Mouse (Mus musculus) midbrain, embryonic 10.5 days (tissue): ENCODE results near the gene Adam10. TPM values are rescaled to one million over a fixed set of nuclear protein-coding genes. Genes with fewer than 3 reads are reported as not detected.

Experiments used
- DNase-seq: peaks from one replicate; pipeline ENCODE4 v3.0.0-alpha.2; 2017; ENCODE audit warnings: low spot score
- H3K27ac ChIP-seq: fragments of 300-500 bp; sonication (generic); replicated peaks from 2 replicates; pipeline ENCODE4 v1.5.1; 2016; ENCODE audit warnings: mild to moderate bottlenecking
- H3K27me3 ChIP-seq: fragments of 300-500 bp; sonication (generic); 2 replicates; pipeline ENCODE4 v1.6.1; 2016; ENCODE audit warnings: low read depth, mild to moderate bottlenecking; ENCODE audit not compliant: poor library complexity, severe bottlenecking
- H3K36me3 ChIP-seq: fragments of 300-500 bp; sonication (generic); 2 replicates; pipeline ENCODE4 v1.6.1; 2016; ENCODE audit warnings: mild to moderate bottlenecking, moderate library complexity
- H3K4me1 ChIP-seq: fragments of 300-500 bp; sonication (generic); 2 replicates; pipeline ENCODE4 v1.6.1; 2016
- H3K4me3 ChIP-seq: fragments of 300-500 bp; sonication (generic); 2 replicates; pipeline ENCODE4 v1.5.1; 2016; ENCODE audit warnings: mild to moderate bottlenecking, moderate library complexity
- H3K9me3 ChIP-seq: fragments of 300-500 bp; sonication (generic); replicated peaks from 2 replicates; pipeline ENCODE4 v1.6.1; 2016; ENCODE audit warnings: mild to moderate bottlenecking
- WGBS: fragments of 180-500 bp; shearing (Covaris S2); methylation state at CpG from one replicate; pipeline ENCODE4 v1.1.7; 2016; 5-methylcytosine and 5-hydroxymethylcytosine counted together
- microRNA-seq: library from miRNA; unstranded; fragments of <30 nt; microRNA quantifications from one replicate; pipeline ENCODE4, GENCODE M21; 2017
- polyA plus RNA-seq: library from polyadenylated mRNA; unstranded; fragments of >200 nt; fragmentation: Nextera tagmentation; extraction: Ambion mirVana; gene quantifications from 2 replicates; pipeline ENCODE4 v1.2.1, GENCODE M21; 2016

Adam10 gene
- polyA plus RNA-seq, 1 experiment from 2014 or later = 66.2 TPM

DNA sequence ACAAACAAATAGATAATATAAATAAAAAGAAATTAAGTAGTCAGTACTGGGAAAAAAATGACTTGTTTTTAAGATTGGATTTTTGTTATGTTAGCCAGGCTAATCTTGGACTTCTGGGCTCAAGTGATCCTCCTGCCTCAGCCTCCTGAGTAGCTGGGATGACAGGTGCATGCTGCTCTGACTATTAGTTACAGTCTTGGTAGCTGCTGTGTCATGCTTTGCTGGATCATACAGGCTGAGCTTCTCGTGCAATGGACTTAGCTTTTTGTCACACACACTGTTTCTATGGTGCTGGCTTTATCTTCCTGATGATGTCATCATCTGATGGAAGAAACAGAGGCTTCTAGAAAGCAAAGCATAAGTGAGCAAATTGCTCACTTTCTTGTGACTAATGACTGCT lies 127.3 kb downstream of the Adam10 start:
- DNase-seq = no peak
- Histone ChIP-seq H3K4me1 (peaks cover 26% of the 10 kb centered on the region), H3K9me3 (no peaks in the 10 kb centered on the region), H3K27ac (no peak overlapping the region), H3K27me3 (no peaks in the 10 kb centered on the region), H3K36me3 (no peaks in the 10 kb centered on the region), H3K4me3 (no peak overlapping the region)
- WGBS = 83% methylated on average over 1 of the region's 1 CpGs

DNA sequence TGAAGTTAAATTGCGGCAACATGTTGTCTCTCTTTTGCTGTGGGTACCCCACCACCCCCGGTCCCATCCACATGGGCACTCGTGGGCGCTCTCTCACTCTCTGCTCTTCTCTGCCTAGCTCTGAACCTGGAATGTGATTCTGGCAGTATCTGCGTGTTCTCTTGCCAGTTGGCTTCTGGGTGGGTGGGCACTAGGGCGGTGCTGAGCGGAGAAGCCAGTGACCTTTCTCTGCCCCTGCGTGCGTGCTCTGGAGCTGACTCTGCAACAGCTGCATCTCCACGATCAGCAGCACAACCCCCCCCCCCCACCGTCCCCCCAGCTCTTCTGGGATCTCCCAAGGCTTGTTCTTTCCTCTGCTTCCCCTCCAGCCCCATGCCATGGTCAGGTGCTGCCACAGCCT lies 128.9 kb downstream of the Adam10 start:
- WGBS = 78% methylated on average over 11 of the region's 11 CpGs
- H3K27ac ChIP-seq = peak overlapping the region; percentile 28; the same call in 1 of the 2 replicates

GRCm38 (mm10) chr9:70812551-70812950 lies 133.8 kb downstream of the Adam10 start:
- Histone ChIP-seq H3K9me3 (no peaks in the 10 kb centered on the region), H3K27ac (no peak overlapping the region), H3K36me3 (no peaks in the 10 kb centered on the region), H3K4me1 (peaks cover 35% of the 10 kb centered on the region), H3K4me3 (no peak overlapping the region), H3K27me3 (no peaks in the 10 kb centered on the region)
- 95% methylated on average over 12 of the region's 12 CpGs for WGBS
- DNase-seq = no peak

More for the DNA sequence above, 128.9 kb downstream of the Adam10 start:
- no peak overlapping the region for H3K4me3 ChIP-seq
- H3K36me3 ChIP-seq = no peaks in the 10 kb centered on the region
- H3K4me1 ChIP-seq = peaks cover 20% of the 10 kb centered on the region
- no peaks in the 10 kb centered on the region for H3K27me3 ChIP-seq
- no peak for DNase-seq
- H3K9me3 ChIP-seq = no peaks in the 10 kb centered on the region

DNA sequence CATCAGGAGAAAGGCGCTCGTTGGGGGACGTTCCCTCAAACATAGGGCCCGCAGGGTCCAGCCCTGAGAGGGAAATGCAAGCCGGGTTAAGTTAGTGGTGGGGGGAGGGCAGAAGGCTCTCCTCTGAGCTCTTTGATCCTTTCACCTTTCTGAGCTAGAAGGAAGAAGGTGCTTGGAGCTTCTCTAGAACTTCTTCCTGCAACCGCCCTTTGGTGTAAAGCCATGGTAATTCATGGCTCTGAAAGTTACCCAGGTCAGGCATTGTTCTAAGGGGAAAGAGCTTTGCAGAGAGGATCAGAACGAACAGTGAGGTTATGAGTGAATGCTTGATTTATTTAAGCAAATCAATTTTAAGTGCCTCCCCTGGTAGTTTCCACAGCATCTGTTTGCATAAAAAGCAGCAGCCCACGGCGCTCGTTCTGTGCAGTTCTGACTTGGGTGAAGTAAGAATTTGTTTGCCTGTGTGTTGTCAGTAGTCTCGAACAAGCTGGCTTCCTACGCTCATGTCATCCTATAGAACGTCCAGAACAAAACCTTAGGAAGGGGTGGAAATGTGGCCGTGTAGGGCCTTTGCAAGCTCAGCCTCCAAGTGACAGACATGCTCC lies 138.0 kb downstream of the Adam10 start:
- H3K27me3 ChIP-seq = no peaks in the 10 kb centered on the region
- WGBS = 74% methylated on average over 14 of the region's 14 CpGs
- H3K9me3 ChIP-seq = no peaks in the 10 kb centered on the region
- H3K27ac ChIP-seq = peak overlapping the region; percentile 68
- H3K4me1 ChIP-seq = peaks cover 16% of the 10 kb centered on the region
- DNase-seq = no peak
- no peaks in the 10 kb centered on the region for H3K36me3 ChIP-seq
- no peak overlapping the region for H3K4me3 ChIP-seq

DNA sequence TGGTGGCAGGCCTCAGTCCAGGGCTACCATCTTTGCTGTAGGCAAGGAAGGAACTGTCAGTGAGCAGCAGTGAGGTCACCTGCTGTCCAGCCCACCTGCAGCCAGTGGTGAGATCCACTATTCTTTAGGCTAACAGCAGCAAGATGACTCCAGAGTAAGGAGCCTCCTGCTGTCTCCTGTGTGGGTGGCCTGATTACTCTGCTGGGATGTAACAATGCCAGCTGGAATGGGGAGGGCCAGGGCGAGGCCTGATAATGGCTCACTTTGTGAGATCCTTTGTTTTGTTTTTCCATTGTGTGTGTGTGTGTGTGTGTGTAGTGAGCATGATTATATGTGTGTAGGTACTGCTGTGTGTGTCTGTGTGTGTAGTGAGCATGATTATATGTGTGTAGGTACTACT lies 138.6 kb downstream of the Adam10 start:
- no peaks in the 10 kb centered on the region for H3K36me3 ChIP-seq
- H3K9me3 ChIP-seq = no peaks in the 10 kb centered on the region
- 26% methylated on average over 1 of the region's 1 CpGs for WGBS
- H3K4me3 ChIP-seq = no peak overlapping the region
- H3K4me1 ChIP-seq = peaks cover 16% of the 10 kb centered on the region
- H3K27ac ChIP-seq = peak overlapping the region; percentile 68
- H3K27me3 ChIP-seq = no peaks in the 10 kb centered on the region
- no peak for DNase-seq

GRCm38 (mm10) chr9:70818739-70819138 lies 139.9 kb downstream of the Adam10 start:
- Histone ChIP-seq H3K4me1 (peaks cover 16% of the 10 kb centered on the region), H3K36me3 (no peaks in the 10 kb centered on the region), H3K27ac (no peak overlapping the region), H3K27me3 (no peaks in the 10 kb centered on the region), H3K9me3 (no peaks in the 10 kb centered on the region), H3K4me3 (no peak overlapping the region)
- DNase-seq = no peak
- 83% methylated on average over 14 of the region's 14 CpGs for WGBS

DNA sequence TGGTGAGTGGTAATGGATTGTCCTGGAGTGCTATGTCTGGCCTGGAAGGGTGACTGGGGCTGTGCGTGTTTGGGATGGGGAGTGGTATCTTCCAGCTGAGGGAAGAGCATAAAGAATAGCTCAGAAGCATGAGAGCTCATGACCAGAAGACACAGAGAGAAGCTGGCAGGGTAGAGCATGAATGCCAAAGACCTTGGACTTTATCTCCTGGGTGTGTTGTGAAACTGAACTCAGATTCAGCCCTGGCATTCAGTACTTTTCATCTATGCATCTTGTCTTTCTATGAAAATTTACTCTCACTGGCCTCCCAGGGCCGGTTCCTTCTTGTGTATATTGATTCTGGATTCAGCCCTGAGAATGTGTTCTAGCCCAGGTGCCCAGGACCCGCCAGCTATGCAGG lies 145.3 kb downstream of the Adam10 start:
- DNase-seq = no peak
- Histone ChIP-seq H3K4me3 (no peak overlapping the region), H3K27ac (no peak overlapping the region), H3K4me1 (no peaks in the 10 kb centered on the region), H3K27me3 (no peaks in the 10 kb centered on the region), H3K36me3 (no peaks in the 10 kb centered on the region), H3K9me3 (no peaks in the 10 kb centered on the region)
- WGBS = 84% methylated on average over 3 of the region's 3 CpGs

DNA sequence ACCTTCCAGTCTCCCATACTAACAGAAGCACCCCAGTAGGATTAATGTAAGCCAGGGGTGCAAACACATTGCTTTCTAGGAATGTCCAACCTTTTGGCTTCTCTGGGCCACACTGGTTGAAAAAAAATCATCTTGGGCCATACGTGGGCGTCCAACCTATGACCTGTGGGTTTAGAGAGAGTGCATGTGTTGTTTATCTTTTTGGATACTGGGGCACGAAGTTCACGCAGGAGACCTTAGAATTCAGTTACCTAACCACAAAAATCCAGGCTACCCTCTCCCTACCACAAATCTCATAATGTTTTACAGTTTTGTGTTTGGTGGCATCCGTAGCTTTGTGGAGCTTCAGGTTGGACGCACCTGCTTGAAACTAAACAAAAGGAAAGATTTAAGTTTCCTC lies 149.1 kb downstream of the Adam10 start:
- Histone ChIP-seq H3K27ac (no peak overlapping the region), H3K9me3 (no peaks in the 10 kb centered on the region), H3K27me3 (no peaks in the 10 kb centered on the region), H3K4me3 (no peak overlapping the region), H3K36me3 (no peaks in the 10 kb centered on the region), H3K4me1 (no peaks in the 10 kb centered on the region)
- 92% methylated on average over 6 of the region's 6 CpGs for WGBS
- no peak for DNase-seq

Small RNA genes within 50 kb of the gene (microRNA-seq; reads per million reads assigned to microRNA genes)
- gene Gm25149 = not detected

Other genes with a start within 250 kb of the Adam10 start
- 33.2 and 36.9 TPM in 2 replicates for gene Rnf111, start 175.3 kb upstream of the Adam10 start, polyA plus RNA-seq
- 62.2 and 63.5 TPM in 2 replicates for gene Sltm, start 136.2 kb upstream of the Adam10 start, polyA plus RNA-seq
- 0.25 and 0.33 TPM in 2 replicates for gene Gm10642, start 22.7 kb upstream of the Adam10 start, polyA plus RNA-seq
- gene Mindy2, start 21.8 kb upstream of the Adam10 start, polyA plus RNA-seq = 5.0 and 6.4 TPM in 2 replicates